Mouse (Mus musculus): ENCODE data around the gene St6galnac3.

The St6galnac3 gene

DNA sequence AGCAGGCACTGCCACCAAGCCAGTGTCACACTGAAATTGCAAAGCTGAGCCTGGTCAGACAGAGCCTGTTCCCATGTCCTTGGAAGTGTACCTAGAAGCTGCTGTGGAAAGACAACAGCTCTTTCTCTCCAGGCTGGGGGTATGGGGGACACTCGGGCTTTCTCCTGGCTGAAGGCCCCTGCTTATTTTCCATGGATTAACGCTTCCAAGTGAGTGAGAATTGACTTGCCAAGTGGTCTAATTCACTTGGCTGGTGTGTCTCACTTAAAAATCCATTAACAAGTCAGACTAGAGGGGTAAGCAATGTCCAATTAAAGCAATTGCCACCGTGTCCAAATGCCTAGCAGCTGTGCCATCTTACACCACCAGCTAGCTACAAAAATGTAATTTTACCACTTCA lies 140.1 kb downstream of the St6galnac3 start:
- no peak for DNase-seq (ENCODE audit: low spot score in 2 of 2)

DNA sequence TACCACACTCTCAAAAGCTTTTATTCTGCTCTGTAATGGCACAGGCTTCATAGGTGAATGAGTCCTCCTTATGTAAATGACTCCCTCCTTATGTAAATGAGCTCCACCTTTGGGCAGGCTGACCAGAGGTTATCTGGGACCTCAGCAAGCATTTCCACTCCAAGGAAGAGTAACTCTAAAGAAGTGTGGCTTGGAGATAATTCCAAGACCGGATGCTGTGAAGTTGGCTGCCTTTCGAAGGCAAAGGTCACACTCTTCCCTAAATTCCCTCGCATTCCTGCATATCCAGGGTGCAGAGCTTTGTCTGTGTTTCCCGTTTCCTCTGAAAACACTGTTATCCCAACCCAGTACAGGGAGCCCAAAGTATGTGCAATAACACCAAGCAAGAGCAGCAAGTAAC lies 142.9 kb downstream of the St6galnac3 start:
- no peak for DNase-seq (ENCODE audit: low spot score in 2 of 2)

DNA sequence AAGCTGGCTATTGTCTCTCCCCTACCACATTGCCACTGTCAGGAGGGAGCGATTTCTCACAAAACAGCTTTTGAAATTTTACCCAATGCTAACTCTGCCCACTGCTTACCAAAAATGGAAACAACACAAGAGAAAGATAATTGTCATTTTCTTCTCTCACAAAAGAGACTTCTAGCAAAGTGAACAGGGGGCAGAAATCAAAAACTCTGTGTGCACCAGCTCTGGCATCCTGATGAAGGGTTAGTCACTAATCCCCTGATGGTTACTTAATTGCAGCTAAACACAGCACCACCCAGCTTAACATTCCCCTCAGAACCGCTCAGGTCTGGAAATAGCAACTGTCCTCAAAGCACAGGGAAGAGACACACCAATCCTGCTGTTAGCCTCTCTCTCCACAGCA lies 144.3 kb downstream of the St6galnac3 start:
- no peak for DNase-seq (ENCODE audit: low spot score in 2 of 2)

DNA sequence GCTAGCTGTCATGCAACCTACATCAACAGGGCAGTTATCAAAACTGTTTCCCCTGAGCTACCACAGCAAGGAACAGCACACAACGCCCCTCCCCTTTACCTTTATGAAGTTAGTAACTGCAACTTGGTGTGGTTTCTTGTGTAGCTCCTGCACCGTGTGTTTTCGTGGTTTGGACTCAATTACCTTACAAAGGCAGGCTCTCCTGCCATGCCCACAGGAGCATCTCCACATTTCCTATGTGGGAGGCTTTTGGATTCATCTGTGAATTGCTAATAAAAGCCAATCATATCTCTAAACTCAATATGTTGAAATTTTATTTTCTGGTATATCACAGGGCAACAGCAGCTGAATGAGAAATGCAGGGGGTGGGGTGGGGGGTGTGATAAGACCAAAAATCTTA lies 144.8 kb downstream of the St6galnac3 start:
- DNase-seq (ENCODE audit: low spot score in 2 of 2): no peak

DNA sequence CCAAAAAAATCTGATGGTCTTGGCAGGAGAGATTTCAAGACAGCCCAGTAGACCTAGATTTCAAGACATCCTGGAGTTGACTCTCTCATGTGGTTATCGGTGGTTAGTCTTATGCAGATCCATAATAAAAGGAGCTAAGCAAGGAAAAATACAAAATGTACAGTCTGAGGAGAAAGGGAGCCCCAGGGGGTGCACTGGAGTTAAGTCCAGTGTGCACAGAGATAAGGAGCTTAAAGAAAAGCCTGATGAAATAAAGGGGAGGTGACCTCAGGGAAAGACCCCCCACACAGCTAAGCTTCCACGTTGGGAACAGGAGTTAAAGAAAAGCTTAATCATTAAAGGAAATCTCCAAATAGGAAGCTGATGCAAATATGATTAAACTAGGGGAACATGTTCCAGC lies 147.7 kb downstream of the St6galnac3 start:
- no peak for DNase-seq (ENCODE audit: low spot score in 2 of 2)

DNA sequence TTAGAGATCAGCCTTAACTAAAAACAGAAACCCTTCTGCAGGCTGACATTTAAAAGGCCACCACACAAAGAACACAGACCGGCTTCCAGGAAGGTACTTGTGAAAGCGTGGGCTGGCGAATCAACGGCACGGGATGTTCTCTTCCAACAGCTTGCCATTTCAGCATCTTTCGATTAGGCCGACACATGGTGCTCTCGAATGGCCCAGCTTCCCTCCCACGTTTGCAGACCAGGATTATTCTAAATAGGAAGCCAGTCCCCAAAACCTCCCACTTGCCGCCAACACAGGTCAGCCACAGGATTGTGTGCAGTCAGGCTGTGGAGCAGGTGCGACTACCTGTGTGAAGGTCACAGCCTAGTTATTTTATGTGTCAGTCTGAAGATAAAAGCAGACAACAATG lies 153.8 kb downstream of the St6galnac3 start:
- DNase-seq (ENCODE audit: low spot score in 2 of 2): no peak

DNA sequence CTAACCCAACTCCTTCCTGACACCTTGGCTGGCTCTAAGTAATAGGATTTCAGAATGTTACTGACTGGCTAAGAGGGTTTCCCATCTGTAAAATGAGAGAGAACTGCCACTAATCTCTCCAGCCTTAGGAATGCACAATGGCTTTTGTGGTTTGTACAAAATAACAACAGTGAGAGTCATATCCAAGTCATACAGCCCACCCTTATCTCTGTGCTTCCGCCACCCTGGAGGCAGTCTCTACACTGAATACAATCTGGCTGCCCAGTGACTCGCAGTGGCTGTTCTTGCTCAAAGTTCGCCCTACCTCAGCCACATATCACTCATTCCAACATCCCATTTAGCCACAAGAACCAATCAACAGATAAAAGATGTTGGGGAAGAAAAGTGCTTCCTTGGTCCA lies 156.2 kb downstream of the St6galnac3 start:
- DNase-seq (ENCODE audit: low spot score in 2 of 2): no peak

DNA sequence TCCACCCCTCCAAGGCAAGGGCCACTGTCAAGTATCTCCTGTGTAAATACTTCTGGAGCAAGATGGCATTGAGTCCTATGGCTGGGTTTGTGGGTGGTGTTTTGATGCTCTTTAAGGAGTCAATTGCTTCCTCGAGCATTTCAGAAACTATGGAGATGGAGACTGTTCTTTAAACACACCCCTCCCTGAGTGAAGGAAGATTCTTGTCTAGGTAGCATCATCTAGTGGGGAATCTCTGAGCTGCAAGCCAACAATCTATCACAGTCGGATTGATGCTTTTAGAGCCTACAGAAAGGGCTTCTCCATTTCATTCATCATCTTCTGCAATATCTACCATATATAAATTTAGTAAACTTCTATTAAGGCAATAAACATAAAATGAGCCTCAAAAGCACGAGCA lies 157.1 kb downstream of the St6galnac3 start:
- no peak for DNase-seq (ENCODE audit: low spot score in 2 of 2)

DNA sequence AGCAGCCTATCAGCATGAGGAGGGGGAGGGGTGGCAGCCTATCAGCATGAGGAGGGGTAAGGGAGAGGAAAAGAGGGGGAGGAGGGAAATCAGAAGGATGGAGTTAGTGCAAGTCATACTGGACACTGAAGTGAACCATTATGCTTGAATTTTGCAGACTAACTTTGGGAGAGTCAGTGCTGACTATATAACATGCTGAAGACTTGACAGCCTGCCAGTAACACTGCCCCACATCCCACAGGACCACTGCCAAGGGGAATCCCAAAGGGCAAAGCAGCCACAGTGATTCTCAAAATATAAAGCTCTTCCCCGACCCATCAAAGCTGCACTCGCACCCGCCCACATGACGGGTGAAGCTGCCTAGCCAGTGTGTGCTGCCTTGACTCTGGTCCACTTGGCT lies 157.5 kb downstream of the St6galnac3 start:
- DNase-seq (ENCODE audit: low spot score in 2 of 2): peak in 1 of 2 experiments; percentile 17

DNA sequence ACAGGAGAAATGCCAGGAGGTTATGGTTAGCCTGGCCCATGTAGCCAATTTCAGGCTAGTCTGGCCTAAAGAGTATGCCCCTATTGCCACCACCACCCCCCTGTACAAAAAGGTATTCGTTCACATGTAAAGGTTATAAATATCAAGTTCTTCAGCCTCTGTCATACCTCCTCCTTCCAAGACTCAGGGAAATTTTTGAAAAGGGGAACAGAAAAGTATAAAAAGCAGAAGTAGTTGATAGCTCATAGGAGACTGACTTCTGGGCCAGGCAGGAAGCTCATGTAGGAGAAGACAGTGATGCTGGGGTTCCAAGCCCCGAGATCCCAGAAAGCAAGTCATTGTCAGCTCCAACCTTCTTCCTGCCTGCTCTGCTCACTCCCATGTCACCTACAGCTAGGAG lies 158.9 kb downstream of the St6galnac3 start:
- no peak for DNase-seq (ENCODE audit: low spot score in 2 of 2)

DNA sequence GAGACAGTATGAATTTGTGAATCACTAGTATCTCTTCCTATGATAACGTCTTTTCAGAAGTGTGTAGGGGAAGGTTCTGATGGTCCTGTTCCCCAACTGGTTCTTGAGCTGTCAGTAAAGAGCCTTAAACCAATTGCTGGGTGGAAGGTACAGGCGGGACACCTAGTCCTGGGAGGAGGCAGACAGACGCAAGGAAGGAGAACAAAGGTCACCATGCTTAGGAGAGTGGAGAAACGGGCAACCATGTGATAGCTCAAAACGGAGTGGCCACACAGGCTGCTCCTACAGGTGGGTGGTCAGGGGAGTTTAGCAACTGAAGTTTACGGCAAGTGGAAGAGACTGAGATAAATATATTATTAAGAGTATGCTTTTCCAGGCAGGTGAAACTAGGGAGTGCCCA lies 164.1 kb downstream of the St6galnac3 start:
- DNase-seq (ENCODE audit: low spot score in 2 of 2): no peak

DNA sequence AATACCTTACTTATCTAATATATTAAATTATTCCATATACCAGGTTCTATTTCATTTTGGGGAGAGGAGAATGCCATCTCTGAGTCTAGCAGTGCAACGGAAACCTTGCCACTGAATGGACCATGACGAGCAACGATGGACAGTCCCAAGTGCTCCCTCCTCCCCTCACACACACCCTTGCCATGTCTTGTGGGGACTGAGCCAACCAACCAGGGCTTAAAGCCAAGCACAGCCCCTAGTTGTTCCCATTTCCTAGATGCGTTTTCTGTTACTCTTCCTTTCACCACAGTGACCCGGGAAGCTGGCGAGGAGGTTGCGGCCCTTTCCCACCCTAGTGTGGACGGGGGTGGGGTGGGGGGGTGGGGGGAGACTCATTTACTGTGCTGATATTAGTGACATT lies 165.4 kb downstream of the St6galnac3 start:
- DNase-seq (ENCODE audit: low spot score in 2 of 2): no peak

DNA sequence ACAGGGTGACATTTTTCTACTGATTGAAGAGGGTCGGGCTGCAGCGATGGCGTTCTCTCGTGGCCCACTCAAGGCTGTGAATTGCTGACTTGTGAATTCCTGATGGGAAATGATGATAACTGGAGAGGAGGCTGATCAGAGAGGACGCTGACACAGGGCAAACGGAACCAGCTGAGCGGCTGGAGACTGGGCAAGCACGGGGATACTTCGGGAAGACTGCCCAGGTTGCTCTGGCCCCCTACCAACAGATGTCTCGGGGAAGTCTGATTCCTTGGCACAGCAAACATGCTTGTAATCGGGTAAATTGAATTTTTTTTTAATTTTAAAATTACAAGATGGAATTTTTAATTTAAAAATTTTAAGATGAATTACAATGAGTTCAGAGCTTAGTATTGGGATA lies 168.4 kb downstream of the St6galnac3 start:
- no peak for DNase-seq (ENCODE audit: low spot score in 2 of 2)

DNA sequence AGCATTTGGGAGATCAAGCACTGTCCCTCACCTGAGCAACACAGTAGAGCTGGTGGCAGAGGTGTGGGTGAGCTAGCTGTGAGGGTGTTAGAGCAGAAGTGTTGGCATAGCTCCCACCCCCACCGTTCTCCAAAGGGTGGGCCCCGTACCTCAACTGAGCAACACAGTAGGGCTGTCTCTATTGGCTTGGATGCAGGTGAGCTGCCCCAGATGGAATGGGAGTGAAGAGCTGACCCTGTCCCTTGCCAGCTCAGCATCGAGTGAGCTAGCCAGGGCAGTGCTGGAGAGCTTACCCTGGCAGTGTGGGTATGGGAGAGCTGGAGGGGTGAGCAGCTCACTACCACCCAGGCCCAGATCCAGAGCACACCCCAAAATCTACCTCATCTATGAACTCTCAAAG lies 171.3 kb downstream of the St6galnac3 start:
- DNase-seq (ENCODE audit: low spot score in 2 of 2): no peak

DNA sequence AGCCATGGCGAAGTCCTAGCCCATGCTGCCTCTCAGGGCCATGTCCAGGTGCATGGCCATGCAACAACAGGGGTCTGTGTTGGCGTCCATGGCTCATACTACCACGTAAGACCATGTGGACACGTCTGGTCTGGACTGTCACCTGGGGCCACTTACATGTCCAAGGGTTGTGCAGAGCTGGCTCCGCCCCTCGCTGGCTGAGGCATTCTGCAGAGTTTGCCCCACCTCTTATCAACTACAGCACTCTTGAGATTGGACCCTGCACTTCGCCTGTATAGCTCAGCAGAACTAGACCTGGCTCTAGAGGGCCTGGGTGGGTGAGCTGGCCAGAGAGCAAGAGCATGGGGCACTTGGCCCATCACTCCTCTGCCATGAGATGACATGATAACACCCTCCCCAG lies 171.7 kb downstream of the St6galnac3 start:
- DNase-seq (ENCODE audit: low spot score in 2 of 2): no peak

DNA sequence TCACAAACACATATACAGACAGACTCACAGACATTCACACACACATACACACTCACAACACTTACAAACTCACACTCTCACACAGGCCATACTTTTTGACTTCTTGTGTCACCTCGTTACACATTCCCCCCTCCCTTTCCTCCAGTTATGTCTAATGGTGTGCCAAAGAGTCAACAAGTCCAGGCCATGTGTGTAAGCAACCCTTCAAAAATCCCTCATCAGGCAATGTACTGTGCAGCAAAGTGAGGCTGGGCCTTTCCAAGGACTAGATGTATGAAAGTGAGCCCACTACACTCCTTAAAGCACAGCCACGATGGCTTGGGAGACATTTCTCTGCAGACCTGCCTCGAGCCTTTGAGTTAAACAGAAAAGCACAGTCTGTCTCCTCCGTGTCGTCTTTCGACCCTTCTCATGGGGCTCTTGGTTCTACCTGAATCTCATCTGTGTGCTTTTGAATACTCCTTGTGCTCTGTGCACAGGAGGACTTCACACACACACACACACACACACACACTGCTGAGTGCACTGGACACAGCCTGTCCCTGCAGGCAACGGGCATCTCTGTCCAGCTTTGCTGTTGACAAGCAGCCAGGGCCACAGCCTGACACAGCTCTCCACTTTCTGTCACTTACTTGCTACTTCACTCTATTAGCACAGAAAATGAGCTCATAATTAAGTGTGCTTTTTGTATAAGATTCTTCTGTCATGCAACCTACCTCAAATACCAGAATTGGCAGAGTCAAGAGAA lies 177.9 kb downstream of the St6galnac3 start:
- no peak for DNase-seq (ENCODE audit: low spot score in 2 of 2)

DNA sequence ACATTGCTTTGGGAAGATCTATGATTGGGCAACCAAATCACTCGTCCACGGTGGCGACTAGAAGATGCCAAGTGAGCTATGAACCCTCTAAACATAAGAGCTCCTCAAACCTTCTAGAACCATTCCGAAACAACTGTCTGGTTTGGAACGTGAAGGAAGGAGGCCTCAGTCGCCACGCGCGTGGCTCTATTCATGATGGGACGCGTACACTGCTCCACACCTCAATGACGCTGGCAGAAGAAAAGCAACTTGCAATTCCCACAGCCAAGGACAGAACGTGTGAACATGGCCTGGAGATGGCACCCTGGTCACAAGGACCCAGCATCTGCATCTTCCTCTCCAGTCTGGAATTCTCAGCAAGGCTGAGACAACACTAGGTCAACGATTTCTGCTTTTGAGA lies 185.1 kb downstream of the St6galnac3 start:
- DNase-seq (ENCODE audit: low spot score in 2 of 2): no peak

DNA sequence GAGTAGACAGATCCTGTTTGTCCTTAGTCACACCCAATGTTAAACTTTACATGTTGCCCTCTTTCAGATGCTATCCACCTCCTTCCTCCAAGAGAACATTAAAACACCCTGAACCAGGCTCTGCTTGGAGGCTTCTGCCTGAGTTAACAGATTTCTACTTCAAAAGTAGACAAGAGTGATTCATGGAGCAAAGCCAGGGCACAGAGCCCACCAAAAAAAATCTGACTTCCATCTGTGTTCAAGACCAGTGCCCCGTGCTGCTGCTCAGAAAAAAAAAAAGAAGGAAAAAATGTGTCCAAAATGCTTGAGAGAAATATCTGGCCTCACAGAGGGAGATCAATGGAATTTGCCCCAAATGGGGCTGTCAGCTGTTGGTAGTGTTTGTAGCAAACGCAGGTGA lies 186.6 kb downstream of the St6galnac3 start:
- DNase-seq (ENCODE audit: low spot score in 2 of 2): no peak

DNA sequence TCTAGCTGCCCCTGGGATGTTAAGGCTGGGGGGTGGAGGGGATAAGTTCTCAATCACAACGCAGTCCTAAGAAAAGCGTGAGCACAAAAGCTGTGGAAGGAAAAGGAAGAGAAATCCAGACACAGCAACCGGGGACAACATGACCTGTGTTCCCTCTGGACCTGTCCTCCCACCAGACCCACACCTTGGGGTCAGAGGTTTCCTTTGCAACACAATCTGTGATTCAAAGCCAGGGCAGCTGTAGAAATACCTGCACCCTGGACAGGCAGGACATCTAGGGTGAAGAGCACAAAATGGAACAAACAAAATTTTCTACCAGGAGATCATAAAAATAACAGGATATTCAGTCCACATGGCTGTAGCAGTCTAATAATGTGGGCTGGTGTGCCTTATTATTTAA lies 187.5 kb downstream of the St6galnac3 start:
- DNase-seq (ENCODE audit: low spot score in 2 of 2): no peak

DNA sequence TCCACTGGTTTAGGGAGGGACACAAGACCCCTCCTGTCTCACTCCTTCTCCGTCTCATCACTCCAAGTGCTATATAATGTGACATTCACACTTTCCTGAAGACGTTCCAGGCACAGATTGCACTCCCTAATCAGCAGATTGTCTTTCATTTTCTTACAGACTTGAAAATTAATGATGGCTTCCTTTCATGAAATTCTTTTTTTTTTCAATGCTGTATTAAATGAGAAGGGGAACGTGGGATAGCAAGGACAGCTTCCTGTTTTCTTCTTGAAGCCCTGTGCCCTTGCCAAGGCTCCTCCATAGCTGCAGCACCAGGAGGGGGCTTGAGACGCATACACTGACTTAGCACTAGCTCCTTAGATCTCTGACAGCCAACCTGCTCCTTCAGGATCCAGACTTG lies 188.7 kb downstream of the St6galnac3 start:
- DNase-seq (ENCODE audit: low spot score in 2 of 2): no peak

DNA sequence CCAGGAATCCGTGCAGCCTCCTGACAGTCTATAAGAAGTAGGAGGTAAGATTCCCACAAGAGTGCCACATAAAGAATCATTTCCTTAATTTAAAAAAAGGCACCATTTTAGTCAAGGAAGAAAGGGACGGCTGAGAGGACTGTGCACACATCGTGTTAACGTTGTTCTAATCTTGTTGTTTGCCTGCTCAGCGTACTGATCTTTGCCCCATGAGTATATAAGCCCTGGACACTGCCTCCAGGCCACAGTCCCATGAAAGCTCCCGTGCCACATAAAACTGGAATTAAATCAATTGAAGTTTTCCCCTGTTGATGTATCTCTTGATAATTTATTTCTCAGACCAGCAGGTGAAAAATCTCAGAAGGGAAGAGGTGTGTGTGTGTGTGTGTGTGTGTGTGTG lies 195.8 kb downstream of the St6galnac3 start:
- no peak for DNase-seq (ENCODE audit: low spot score in 2 of 2)

DNA sequence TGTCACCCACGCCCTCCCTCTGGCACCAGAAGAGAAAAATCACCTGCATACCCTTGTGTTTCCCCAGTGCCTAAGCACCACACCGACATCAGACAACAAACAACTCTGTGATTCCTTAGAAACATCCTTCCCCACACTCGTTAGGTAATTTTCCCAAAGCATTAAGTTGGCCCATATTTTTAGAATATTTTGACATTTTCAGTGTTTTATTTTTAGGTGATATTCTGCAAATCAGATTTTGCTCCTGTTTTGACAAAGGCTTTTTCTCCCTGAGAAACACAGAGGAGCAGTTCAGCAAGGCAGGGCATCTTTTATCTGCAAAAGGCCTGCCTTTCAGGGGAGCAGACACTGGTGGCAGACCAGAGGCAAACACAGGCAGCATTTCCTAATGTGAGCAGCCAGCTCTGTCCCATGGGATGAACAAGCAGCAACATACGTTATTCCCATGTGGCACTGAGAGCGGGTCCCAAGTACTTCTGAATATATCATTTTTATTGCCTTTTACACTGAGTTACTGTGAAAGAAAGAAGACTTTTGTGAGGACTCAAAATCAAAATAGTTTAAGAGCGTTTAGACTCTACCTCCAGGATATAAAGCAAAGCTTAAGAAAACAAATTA lies 199.7 kb downstream of the St6galnac3 start:
- no peak for DNase-seq (ENCODE audit: low spot score in 2 of 2)

DNA sequence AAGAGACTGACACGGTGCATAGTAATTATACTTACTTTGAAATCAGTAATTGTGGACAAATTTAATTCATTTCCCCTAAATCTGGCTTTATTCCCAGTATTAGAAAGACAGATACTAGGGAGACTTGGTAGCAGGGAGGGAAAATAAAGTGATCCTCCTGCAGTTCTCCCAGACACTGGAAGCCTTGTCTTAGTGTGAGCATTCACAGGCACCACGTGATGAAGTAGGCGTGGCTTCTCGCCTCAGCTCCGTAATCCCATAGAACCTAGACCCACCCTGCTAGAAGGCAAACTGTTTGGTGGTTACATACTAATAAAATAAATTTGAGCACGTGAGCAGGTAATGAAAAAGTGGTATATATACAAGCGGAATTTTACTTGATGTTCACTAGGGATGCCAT lies 208.1 kb downstream of the St6galnac3 start:
- no peak for DNase-seq (ENCODE audit: low spot score in 2 of 2)
